Mouse (Mus musculus): ENCODE results near the gene Stfa1.
"Not testable (repeated sequence)": the region's sequence is repeated elsewhere in the genome, so short reads cannot be mapped to it uniquely, and the experiment has no call there.

DNA sequence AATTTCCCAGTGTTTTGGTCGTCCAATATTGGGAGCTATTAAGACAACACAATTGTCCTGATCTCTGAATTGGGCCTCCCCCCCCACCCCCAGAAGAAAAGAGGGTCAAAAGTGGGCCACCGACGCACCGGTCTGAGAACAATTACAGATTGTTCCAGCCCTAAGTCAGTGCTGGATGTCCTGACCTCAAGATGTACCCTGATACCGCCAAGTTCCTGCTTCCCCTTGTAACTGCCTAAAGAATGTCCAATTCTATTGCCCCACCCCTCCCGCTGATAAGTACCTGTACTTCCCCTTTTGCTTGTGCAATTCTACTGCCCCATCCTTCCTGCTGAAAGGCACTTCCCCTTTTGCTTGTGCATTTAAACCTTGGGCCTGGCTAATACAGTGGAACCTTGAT, 39.4 kb downstream of the Stfa1 start:
- TF ChIP-seq CTCF (IDR thresholded peaks at IDR 0.05; ENCODE audit: borderline replicate concordance, extremely low read depth, insufficient read depth, insufficient read length); POLR2A (IDR thresholded peaks at IDR 0.05; ENCODE audit: borderline replicate concordance, extremely low read depth, insufficient read depth, insufficient read length, poor library complexity, severe bottlenecking): not testable (repeated sequence)

Measured in brain, embryonic 14.5 days (tissue).